In genomic region chr4:137630153-137630552, GRCm38 (mm10) we compare ENCODE assay signal across 25 mouse cellular contexts. TPM values are rescaled to one million over a fixed set of nuclear protein-coding genes. Genes with fewer than 3 reads are reported as not detected.
DNase-seq lines count a peak whose midpoint lies in the region; ATAC-seq and TF ChIP-seq lines count a peak whose summit lies in the region.
"Had no signal": no experiment of that assay in that cellular context is flagged by ENCODE, and none has a peak within 500 bp of the region (broad histone marks: within the 10 kb centered on the region; RNA-seq: fewer than 3 reads in every experiment).

No protein-coding gene starts in this region.

- H3K27ac ChIP-seq in CH12.LX (ENCODE audit: insufficient read depth, low read depth) (no peak overlapping the region), MEL (ENCODE audit: control insufficient read depth, low read depth, low read length) (no peak overlapping the region)
- H3K27ac ChIP-seq: embryonic facial prominence, embryonic 10.5 days; embryonic facial prominence, embryonic 12.5 days; forebrain, embryonic 13.5 days; forebrain, embryonic 15.5 days had no signal

- H3K4me3 ChIP-seq in CH12.LX (replicated peaks in 1 of 3; ENCODE audit: low read depth in 2 of 3, low read length in 2 of 3, poor library complexity in 1 of 3) (no peak overlapping the region), MEL (ENCODE audit: control insufficient read depth in 1 of 2, insufficient read depth in 1 of 2, low read depth in 2 of 2, low read length in 2 of 2) (no peak overlapping the region), myocyte (no peak overlapping the region)
- H3K4me3 ChIP-seq: embryonic facial prominence, embryonic 10.5 days; embryonic facial prominence, embryonic 12.5 days; forebrain, embryonic 13.5 days; forebrain, embryonic 15.5 days had no signal

- H3K79me2 ChIP-seq in CH12.LX (replicated peaks; ENCODE audit: control insufficient read depth, extremely low read depth, insufficient read depth, poor library complexity, severe bottlenecking) (no peaks in the 10 kb centered on the region), MEL (ENCODE audit: control insufficient read depth, insufficient read depth, low read length, poor library complexity) (no peaks in the 10 kb centered on the region), myocyte (ENCODE audit: control insufficient read depth, insufficient read depth) (no peaks in the 10 kb centered on the region)

- in situ Hi-C loops in CH12.LX (cut with MboI; ENCODE audit: low pct_ligation_motif_present, low pct_unique_long_range_greater_than_20kb, low sequenced_read_pairs): no loop called here

- dilution Hi-C loops in CH12.LX (cut with MboI; ENCODE audit: extremely low pct_ligation_motif_present, extremely low pct_unique_long_range_greater_than_20kb, low sequenced_read_pairs): no loop called here

- H3K36me3 ChIP-seq in CH12.LX (replicated peaks in 1 of 2; ENCODE audit: control insufficient read depth in 1 of 2, insufficient read depth in 1 of 2, low read length in 1 of 2) (peaks cover 54 to 86% of the 10 kb centered on the region in 2 experiments), MEL (ENCODE audit: control insufficient read depth in 1 of 2, insufficient read depth in 2 of 2, low read length in 2 of 2) (peaks cover 2 to 27% of the 10 kb centered on the region in 2 experiments; a peak in 2 of 4 replicates), myocyte (ENCODE audit: control insufficient read depth, insufficient read depth) (peaks cover 48% of the 10 kb centered on the region)

- H3ac ChIP-seq in myocyte (ENCODE audit: control insufficient read depth, insufficient read length): no peak overlapping the region

- TF ChIP-seq RAD21 in CH12.LX (IDR thresholded peaks at IDR 0.05; ENCODE audit: low read depth, low read length): no peak
- TF ChIP-seq RAD21 in MEL (IDR thresholded peaks at IDR 0.05; ENCODE audit: low read depth, low read length): no peak

- no peak overlapping the region for H3K9ac ChIP-seq in CH12.LX (ENCODE audit: insufficient read depth, low read depth)
- H3K9ac ChIP-seq in MEL (ENCODE audit: control insufficient read depth, low read depth, low read length, poor library complexity, severe bottlenecking): no peak overlapping the region
- H3K9ac ChIP-seq: embryonic facial prominence, embryonic 12.5 days; forebrain, embryonic 13.5 days; forebrain, embryonic 15.5 days; forebrain, postnatal 0 days had no signal

- H3K4me1 ChIP-seq in CH12.LX (ENCODE audit: control insufficient read depth in 1 of 2, insufficient read depth in 2 of 2) (peaks cover 3 to 11% of the 10 kb centered on the region in 2 experiments; a peak in 3 of 4 replicates), MEL (ENCODE audit: control insufficient read depth in 1 of 2, insufficient read depth in 2 of 2, low read length in 2 of 2) (no peaks in the 10 kb centered on the region)
- H3K4me1 ChIP-seq: embryonic facial prominence, embryonic 12.5 days; forebrain, embryonic 13.5 days; forebrain, embryonic 15.5 days had no signal

- TF ChIP-seq CTCF in CH12.LX (conservative IDR thresholded peaks at IDR 0.05 in 1 of 2, IDR thresholded peaks at IDR 0.05 in 1 of 2; ENCODE audit: low read depth in 2 of 2, low read length in 2 of 2) (no peak), MEL (IDR thresholded peaks at IDR 0.05 in 2 of 3, conservative IDR thresholded peaks at IDR 0.05 in 1 of 3; ENCODE audit: control insufficient read depth in 1 of 3, insufficient read depth in 1 of 3, low read depth in 2 of 3, low read length in 3 of 3, poor library complexity in 1 of 3, severe bottlenecking in 1 of 3) (no peak)

- H3K4me2 ChIP-seq in CH12.LX (ENCODE audit: insufficient read depth, low read depth, poor library complexity, severe bottlenecking) (no peak overlapping the region), myocyte (ENCODE audit: low read depth) (no peak overlapping the region)
- H3K4me2 ChIP-seq: embryonic facial prominence, embryonic 12.5 days; forebrain, embryonic 13.5 days; forebrain, embryonic 15.5 days had no signal

- H3K9me3 ChIP-seq in CH12.LX (replicated peaks; ENCODE audit: low read length) (no peaks in the 10 kb centered on the region), MEL (replicated peaks; ENCODE audit: insufficient read depth, low read length) (no peaks in the 10 kb centered on the region)
- H3K9me3 ChIP-seq: embryonic facial prominence, embryonic 10.5 days; embryonic facial prominence, embryonic 12.5 days; forebrain, embryonic 13.5 days; forebrain, embryonic 15.5 days; G1E had no signal

- TF ChIP-seq POLR2A in CH12.LX (IDR thresholded peaks at IDR 0.05; ENCODE audit: low read depth, low read length): no peak
- TF ChIP-seq POLR2A in MEL (IDR thresholded peaks at IDR 0.05; ENCODE audit: control insufficient read depth in 1 of 2, insufficient read depth in 1 of 2, low read depth in 1 of 2, low read length in 2 of 2, poor library complexity in 1 of 2): no peak
- no peak for TF ChIP-seq POLR2A in myocyte (IDR thresholded peaks at IDR 0.05; ENCODE audit: insufficient read length, low read depth)

- no peaks in the 10 kb centered on the region for H3K27me3 ChIP-seq in CH12.LX (replicated peaks)
- H3K27me3 ChIP-seq in MEL (ENCODE audit: control insufficient read depth in 1 of 2, insufficient read depth in 2 of 2, low read length in 2 of 2): no peaks in the 10 kb centered on the region
- H3K27me3 ChIP-seq in myocyte (ENCODE audit: control insufficient read depth, insufficient read depth, insufficient read length): no peaks in the 10 kb centered on the region
- H3K27me3 ChIP-seq: embryonic facial prominence, embryonic 12.5 days; forebrain, embryonic 13.5 days; forebrain, embryonic 15.5 days; Patski had no signal

- TF ChIP-seq EP300 in CH12.LX (IDR thresholded peaks at IDR 0.05; ENCODE audit: low read length) (no peak), MEL (IDR thresholded peaks at IDR 0.05; ENCODE audit: low read depth in 1 of 2, low read length in 2 of 2) (no peak)

- no peak for ATAC-seq in frontal cortex, adult (ENCODE audit: low TSS enrichment)
- ATAC-seq: activated CD4-positive, CD25-positive, alpha-beta regulatory T cell, adult 4 months; CD4-positive, CD25-positive, alpha-beta regulatory T cell, adult 4 months; forebrain, embryonic 13.5 days; forebrain, embryonic 15.5 days; forebrain, postnatal 0 days; Patski had no signal

- DNase-seq in CH12.LX (ENCODE audit: extremely low read depth): no peak
- no peak for DNase-seq in MEL (ENCODE audit: low read depth, low spot score)
- no peak for DNase-seq in layer of hippocampus, adult 9-11 months
- DNase-seq: adrenal gland, adult 8-10 months; adrenal gland, postnatal 14 days; adrenal gland, postnatal 36 days; B cell, adult 2 months; cerebellum, adult 11-12 months; cerebellum, adult 2 months; cerebellum, adult 9-10 months; cerebellum, postnatal 25 days; forebrain, postnatal 0 days had no signal

TF ChIP-seq in CH12.LX, 34 proteins besides CTCF, POLR2A, EP300 and RAD21:
- TF ChIP-seq MAFK (IDR thresholded peaks at IDR 0.05; ENCODE audit: insufficient replicate concordance, low read length) (peak; percentile 89), CHD2 (IDR thresholded peaks at IDR 0.05; ENCODE audit: low read length) (no peak)

TF ChIP-seq in MEL, 35 proteins besides CTCF, POLR2A, EP300 and RAD21:
- TF ChIP-seq MAFK (IDR thresholded peaks at IDR 0.05; ENCODE audit: borderline replicate concordance, low read depth, low read length) (peak; percentile 35; the same call in 1 of the 2 replicates), ELF1 (IDR thresholded peaks at IDR 0.05; ENCODE audit: low read depth, low read length) (no peak)

TF ChIP-seq in myocyte, 11 proteins besides CTCF, POLR2A, EP300 and RAD21:
- TF ChIP-seq MYOG (IDR thresholded peaks at IDR 0.05; ENCODE audit: control insufficient read depth in 1 of 3, insufficient read depth in 1 of 3, insufficient read length in 2 of 3, low read depth in 2 of 3) (no peak), CEBPB (IDR thresholded peaks at IDR 0.05; ENCODE audit: insufficient read depth, poor library complexity, severe bottlenecking) (0 out of 2 replicates have a peak, but pooled peaks have one; percentile 36)

RNA-seq across cellular contexts. Expression of gene Rap1gap, which starts 34.4 kb away (rescaled TPM):
- total RNA-seq in CH12.LX (2012; rRNA removed) (5.1 and 5.8 TPM in 2 replicates), CH12.LX (2014; rRNA removed) (2.4 and 3.0 TPM in 2 replicates), MEL (2012; rRNA removed) (7.6 and 7.7 TPM in 2 replicates)
- polyA plus RNA-seq in CH12.LX (2012; ENCODE audit: insufficient read length, low read depth) (9.2 and 11.1 TPM in 2 replicates), MEL (2012; ENCODE audit: insufficient read depth in 1 of 2, insufficient read length in 2 of 2, low read depth in 1 of 2, low replicate concordance in 2 of 2, missing spikeins in 1 of 2) (10 to 100 TPM in 1 of 2 experiments, not detected in 1; 42.6 TPM), myocyte (2012; fragmentation: generic; extraction: Trizol) (1.3 TPM)
- total RNA-seq: G1E had no signal
- polyA plus RNA-seq: G1E had no signal

RNA-seq across cellular contexts. Expression of gene Usp48, which starts 36.6 kb away (rescaled TPM):
- 26.6 and 28.5 TPM in 2 replicates for total RNA-seq in CH12.LX (2012; rRNA removed)
- 36.6 and 41.3 TPM in 2 replicates for total RNA-seq in CH12.LX (2014; rRNA removed)
- polyA plus RNA-seq in CH12.LX (2012; ENCODE audit: insufficient read length, low read depth): 77.8 and 90.6 TPM in 2 replicates
- total RNA-seq in MEL (2012; rRNA removed): 25.4 and 27.1 TPM in 2 replicates
- 10 to 100 TPM in 1 of 2 experiments, not detected in 1; 99.6 TPM for polyA plus RNA-seq in MEL (2012; ENCODE audit: insufficient read depth in 1 of 2, insufficient read length in 2 of 2, low read depth in 1 of 2, low replicate concordance in 2 of 2, missing spikeins in 1 of 2)
- 14.2 TPM for polyA plus RNA-seq in myocyte (2012; fragmentation: generic; extraction: Trizol)

RNA-seq across cellular contexts. Expression of gene Ldlrad2, which starts 55.8 kb away (rescaled TPM):
- total RNA-seq in CH12.LX (2012; rRNA removed) (not detected in 2 replicates), CH12.LX (2014; rRNA removed) (not detected in 2 replicates), MEL (2012; rRNA removed) (not detected in 2 replicates)
- polyA plus RNA-seq in CH12.LX (2012; ENCODE audit: insufficient read length, low read depth) (not detected in 2 replicates), MEL (2012; ENCODE audit: insufficient read depth in 1 of 2, insufficient read length in 2 of 2, low read depth in 1 of 2, low replicate concordance in 2 of 2, missing spikeins in 1 of 2) (not detected), myocyte (2012; fragmentation: generic; extraction: Trizol) (not detected)
- total RNA-seq: adrenal gland, adult 8-10 months; adrenal gland, postnatal 14 days; adrenal gland, postnatal 36 days; forebrain, postnatal 0 days; G1E had no signal
- polyA plus RNA-seq: activated CD4-positive, CD25-positive, alpha-beta regulatory T cell, adult 4 months; CD4-positive, CD25-positive, alpha-beta regulatory T cell, adult 4 months; cerebellum, adult 2 months; cortical plate, adult 2 months; embryonic facial prominence, embryonic 10.5 days; embryonic facial prominence, embryonic 12.5 days; forebrain, embryonic 11.5 days; forebrain, embryonic 13.5 days; forebrain, postnatal 0 days; frontal cortex, adult 2 months; G1E; Patski had no signal

Comparison
In these comparisons a context has a peak if more than half of its experiments do, and no peak if none do; other contexts are left out.
1. Of the 35 proteins assayed by ChIP-seq in both MEL and CH12.LX: peak only in MEL: none; only in CH12.LX: none; in both: MAFK; in neither: 34.